Mouse (Mus musculus): ENCODE data around the gene Dapp1. TPM values are rescaled to one million over a fixed set of nuclear protein-coding genes. Genes with fewer than 3 reads are reported as not detected.
"Not testable (repeated sequence)": the region's sequence is repeated elsewhere in the genome, so short reads cannot be mapped to it uniquely, and the experiment has no call there.

The Dapp1 gene
- total RNA-seq, 2 experiments from 2014 or later = 2.6 to 3.4 TPM

GRCm38 (mm10) chr3:137951819-137952218 lies 29.5 kb downstream of the Dapp1 start:
- Histone ChIP-seq H3K27ac (peak overlapping the region; percentile 72), H3K4me3 (no peak overlapping the region)
- no peak for DNase-seq (ENCODE audit: extremely low spot score in 1 of 2, low spot score in 2 of 2)
- TF ChIP-seq CTCF (IDR thresholded peaks at IDR 0.05) = no peak
- intact Hi-C loops (cut with DNase I) = no loop called here

DNA sequence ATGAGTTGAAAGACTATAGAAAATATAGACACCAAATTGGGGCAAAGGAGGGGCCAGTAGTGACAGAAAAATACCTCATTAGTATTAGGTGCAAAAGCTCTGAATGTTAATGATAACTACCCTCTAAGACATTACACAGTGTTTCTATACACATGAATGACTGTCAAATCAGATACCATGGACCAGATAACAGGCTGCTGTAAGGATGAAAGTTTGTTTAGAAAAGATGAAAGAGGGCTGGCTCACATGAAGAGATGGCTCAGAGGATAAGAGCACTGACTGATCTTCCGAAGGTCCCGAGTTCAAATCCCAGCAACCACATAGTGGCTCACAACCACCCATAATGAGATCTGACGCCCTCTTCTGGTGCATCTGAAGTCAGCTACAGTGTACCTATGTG lies 30.0 kb downstream of the Dapp1 start:
- DNase-seq (ENCODE audit: extremely low spot score in 1 of 2, low spot score in 2 of 2); intact Hi-C loops (cut with DNase I); H3K27ac ChIP-seq; H3K4me3 ChIP-seq: not testable (repeated sequence)

DNA sequence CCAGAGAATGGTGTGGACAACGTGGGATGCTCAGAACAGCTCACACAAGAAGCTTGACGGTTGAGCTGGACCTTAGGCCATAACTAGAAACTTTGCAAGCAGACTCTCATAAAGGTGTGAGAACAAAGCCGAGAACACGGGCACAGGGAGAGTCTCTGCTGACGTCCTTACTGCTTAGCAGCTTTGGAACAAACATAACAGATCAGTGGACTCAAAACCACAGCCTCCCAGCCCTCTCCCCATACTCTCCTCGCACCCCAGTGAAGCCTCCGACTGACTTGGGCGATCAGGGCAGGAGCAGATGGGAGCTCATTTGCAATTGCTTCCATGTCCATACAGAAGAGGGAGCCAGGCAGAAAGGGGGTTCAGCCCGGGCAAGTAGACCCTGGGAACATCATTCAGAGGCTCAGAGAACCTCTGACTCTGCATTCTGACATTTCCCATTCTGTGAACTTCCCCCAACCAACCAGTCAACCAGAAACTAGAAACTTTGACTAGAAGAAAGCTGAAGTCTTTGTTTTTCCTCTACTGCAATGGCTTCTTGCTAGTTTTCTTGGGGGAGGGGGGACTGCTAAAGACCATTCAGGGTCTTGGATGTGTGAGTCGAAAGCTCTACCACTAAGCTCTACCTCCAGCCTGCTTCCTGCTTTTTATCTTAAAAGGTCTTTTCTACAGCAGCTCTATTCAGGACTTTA lies 31.0 kb downstream of the Dapp1 start:
- Histone ChIP-seq H3K27ac (no peak overlapping the region), H3K4me3 (no peak overlapping the region)
- no peak for DNase-seq (ENCODE audit: extremely low spot score in 1 of 2, low spot score in 2 of 2)
- TF ChIP-seq CTCF (IDR thresholded peaks at IDR 0.05) = no peak
- intact Hi-C loops (cut with DNase I) = no loop called here

GRCm38 (mm10) chr3:137947525-137947924 lies 33.8 kb downstream of the Dapp1 start:
- intact Hi-C loops (cut with DNase I) = no loop called here
- no peak overlapping the region for H3K27ac ChIP-seq
- H3K4me3 ChIP-seq = no peak overlapping the region
- no peak for DNase-seq (ENCODE audit: extremely low spot score in 1 of 2, low spot score in 2 of 2)
- no peak for TF ChIP-seq CTCF (IDR thresholded peaks at IDR 0.05)

- no peak overlapping the region for H3K4me3 ChIP-seq
- DNase-seq (ENCODE audit: extremely low spot score in 1 of 2, low spot score in 2 of 2) = no peak
- intact Hi-C loops (cut with DNase I) = no loop called here
- TF ChIP-seq CTCF (IDR thresholded peaks at IDR 0.05) = no peak
- H3K27ac ChIP-seq = no peak overlapping the region
These were observed 34.5 kb downstream of the Dapp1 start for GRCm38 (mm10) chr3:137946827-137947226.

GRCm38 (mm10) chr3:137943737-137944154 lies 37.6 kb downstream of the Dapp1 start:
- DNase-seq (ENCODE audit: extremely low spot score in 1 of 2, low spot score in 2 of 2) = no peak
- Histone ChIP-seq H3K4me3 (no peak overlapping the region), H3K27ac (no peak overlapping the region)
- TF ChIP-seq CTCF (IDR thresholded peaks at IDR 0.05) = no peak
- intact Hi-C loops (cut with DNase I) = no loop called here

GRCm38 (mm10) chr3:137942098-137942622 lies 39.2 kb downstream of the Dapp1 start:
- Histone ChIP-seq H3K4me3 (no peak overlapping the region), H3K27ac (no peak overlapping the region)
- no peak for DNase-seq (ENCODE audit: extremely low spot score in 1 of 2, low spot score in 2 of 2)
- no peak for TF ChIP-seq CTCF (IDR thresholded peaks at IDR 0.05)
- intact Hi-C loops (cut with DNase I) = no loop called here

DNA sequence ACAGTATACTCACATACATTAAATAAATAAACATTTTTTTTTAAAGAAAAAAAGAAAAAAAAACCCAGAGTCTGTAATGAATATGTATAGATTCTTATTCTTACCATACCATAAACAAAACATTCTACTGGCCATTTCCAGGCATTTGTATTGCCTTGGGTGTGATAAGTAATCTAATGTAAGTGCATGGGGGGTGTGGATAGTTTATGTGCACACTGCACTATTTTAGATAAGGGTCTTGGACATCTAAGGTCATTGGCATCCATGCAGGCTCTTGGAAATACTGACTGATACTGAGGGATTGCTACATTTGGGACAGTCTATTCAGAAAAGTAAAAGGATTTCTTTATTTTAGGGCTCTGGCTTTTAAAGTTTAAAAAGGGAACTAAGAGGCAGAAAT lies 39.8 kb downstream of the Dapp1 start:
- no peak for DNase-seq (ENCODE audit: extremely low spot score in 1 of 2, low spot score in 2 of 2)
- Histone ChIP-seq H3K4me3 (no peak overlapping the region), H3K27ac (no peak overlapping the region)
- no peak for TF ChIP-seq CTCF (IDR thresholded peaks at IDR 0.05)
- intact Hi-C loops (cut with DNase I) = no loop called here

GRCm38 (mm10) chr3:137940757-137941156 lies 40.6 kb downstream of the Dapp1 start:
- DNase-seq (ENCODE audit: extremely low spot score in 1 of 2, low spot score in 2 of 2) = no peak
- H3K4me3 ChIP-seq = no peak overlapping the region
- no peak overlapping the region for H3K27ac ChIP-seq
- intact Hi-C loops (cut with DNase I) = no loop called here
- no peak for TF ChIP-seq CTCF (IDR thresholded peaks at IDR 0.05)

GRCm38 (mm10) chr3:137938608-137939007 lies 42.7 kb downstream of the Dapp1 start:
- peak; percentile 41 for TF ChIP-seq CTCF (IDR thresholded peaks at IDR 0.05)
- DNase-seq (ENCODE audit: extremely low spot score in 1 of 2, low spot score in 2 of 2) = peak; percentile 27 to 29
- Histone ChIP-seq H3K4me3 (peak overlapping the region; percentile 21; the same call in 1 of the 2 replicates), H3K27ac (no peak overlapping the region)
- intact Hi-C loops (cut with DNase I) = loop anchor here (5.0 kb wide), 2 partner anchors 44 to 209 kb away; partner anchors contain the start of gene Dapp1

DNA sequence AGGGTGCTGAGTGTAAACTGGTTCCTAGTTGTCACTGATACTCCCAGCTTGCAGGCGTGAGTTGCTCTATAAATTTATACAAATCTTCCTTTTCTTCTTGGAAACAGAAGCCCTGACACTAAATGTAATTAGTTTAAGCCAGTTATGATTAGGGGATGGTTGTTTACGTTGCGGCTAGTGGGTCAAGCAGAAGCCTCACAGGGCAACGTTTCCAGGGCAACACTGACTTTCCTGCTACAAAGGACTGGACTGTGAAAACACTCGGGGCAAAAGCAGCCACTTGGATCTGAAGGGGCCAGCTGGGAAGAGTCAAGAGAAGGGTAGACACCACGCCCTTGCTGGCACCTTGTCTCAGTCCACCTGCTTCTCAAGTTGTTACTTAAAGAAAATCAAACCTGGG lies 44.8 kb downstream of the Dapp1 start:
- intact Hi-C loops (cut with DNase I) = loop anchor here (5.0 kb wide), 2 partner anchors 46 to 211 kb away; partner anchors contain the start of gene Dapp1
- DNase-seq (ENCODE audit: extremely low spot score in 1 of 2, low spot score in 2 of 2) = no peak
- no peak for TF ChIP-seq CTCF (IDR thresholded peaks at IDR 0.05)
- no peak overlapping the region for H3K27ac ChIP-seq
- no peak overlapping the region for H3K4me3 ChIP-seq

DNA sequence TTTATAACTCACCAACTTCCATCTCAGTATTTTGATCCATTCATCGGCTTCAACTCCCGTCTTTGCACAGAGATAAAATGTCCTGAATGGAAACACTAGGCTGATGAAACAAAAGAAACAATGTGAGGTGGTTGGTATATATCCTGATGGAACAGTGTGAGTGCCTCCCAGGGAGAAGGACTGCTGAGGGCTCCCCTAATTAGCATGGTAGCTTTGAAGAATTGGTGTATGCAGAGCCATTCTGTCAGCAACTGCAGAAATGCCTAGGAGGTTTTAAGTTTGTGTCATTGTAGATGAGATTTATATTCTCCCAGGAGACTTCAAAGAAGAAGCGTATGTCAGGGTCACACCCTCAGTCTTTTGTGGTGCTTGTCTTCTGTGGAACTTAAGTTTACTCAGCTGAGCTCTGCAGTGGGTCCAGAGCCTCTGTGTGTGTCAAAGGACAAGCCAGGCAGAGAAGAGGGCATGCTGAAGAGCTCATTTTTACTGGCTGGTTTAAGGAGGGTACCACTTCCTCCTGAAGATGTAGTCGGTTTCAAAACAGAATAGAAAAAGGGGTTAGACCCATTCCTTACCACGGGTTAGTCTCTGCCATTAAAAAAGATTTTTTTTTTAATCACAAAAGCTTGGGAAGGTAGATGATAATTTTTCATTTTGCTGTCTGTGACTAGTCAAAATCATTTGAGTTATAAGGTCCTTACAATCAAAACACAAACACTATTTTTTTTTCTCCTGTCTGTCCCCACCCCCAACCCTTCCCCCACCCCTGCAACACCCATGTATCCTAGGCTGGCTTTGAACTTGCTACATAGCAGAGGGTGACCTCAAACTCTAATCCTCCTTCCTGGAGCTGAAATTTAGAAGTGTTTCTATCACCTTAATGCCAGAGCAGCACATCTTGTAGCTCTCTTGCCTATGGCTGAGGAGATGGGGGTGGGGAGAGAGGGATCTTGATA lies 45.5 kb downstream of the Dapp1 start:
- no peak for TF ChIP-seq CTCF (IDR thresholded peaks at IDR 0.05)
- no peak overlapping the region for H3K27ac ChIP-seq
- no peak overlapping the region for H3K4me3 ChIP-seq
- DNase-seq (ENCODE audit: extremely low spot score in 1 of 2, low spot score in 2 of 2) = no peak
- intact Hi-C loops (cut with DNase I) = loop anchor here (5.0 kb wide), 2 partner anchors 46 to 211 kb away; partner anchors contain the start of gene Dapp1

Measured in left cerebral cortex, adult 2 months (tissue).